Mouse (Mus musculus): ENCODE results near the gene Wipf1. TPM values are rescaled to one million over a fixed set of nuclear protein-coding genes. Genes with fewer than 3 reads are reported as not detected.

The Wipf1 gene
- polyA plus RNA-seq, 1 experiment: 7.8 TPM

DNA sequence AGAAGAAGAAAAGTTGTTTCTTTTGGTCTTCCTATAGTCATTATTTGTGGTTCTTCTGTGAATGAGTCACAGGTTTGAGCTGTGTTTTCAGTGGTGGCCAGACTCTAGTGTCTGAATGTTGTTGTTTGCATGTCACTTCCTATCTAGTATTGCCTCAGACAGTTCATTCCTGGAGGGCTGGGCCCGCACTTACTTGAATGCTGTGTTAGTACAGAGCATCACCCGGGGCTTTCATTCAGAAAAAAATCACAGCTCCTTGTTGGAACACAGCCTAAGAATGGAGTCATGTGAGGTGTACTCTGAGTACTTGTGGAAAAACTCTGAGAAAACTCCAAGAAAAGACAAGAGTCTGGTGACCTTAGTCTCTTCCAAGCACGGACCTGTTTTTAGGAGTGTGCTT is 23.4 kb upstream of the Wipf1 start:
- H3K4me3 ChIP-seq (ENCODE audit: low read depth, low read length): no peak overlapping the region
- H3K9ac ChIP-seq (ENCODE audit: low read depth, poor library complexity, severe bottlenecking): no peak overlapping the region
- TF ChIP-seq CTCF (IDR thresholded peaks at IDR 0.05; ENCODE audit: low read depth, low read length) (no peak), POLR2A (IDR thresholded peaks at IDR 0.05; ENCODE audit: insufficient read depth, low read length) (no peak), EP300 (IDR thresholded peaks at IDR 0.05; ENCODE audit: insufficient read depth, low read depth, low read length) (no peak)
- H3K27me3 ChIP-seq (ENCODE audit: control insufficient read depth, insufficient read depth, low read length, poor library complexity, severe bottlenecking): no peaks in the 10 kb centered on the region
- H3K4me1 ChIP-seq (ENCODE audit: control insufficient read depth, insufficient read depth, low read length): no peaks in the 10 kb centered on the region
- H3K27ac ChIP-seq (ENCODE audit: insufficient read depth, low read length): no peak overlapping the region
- no peaks in the 10 kb centered on the region for H3K9me3 ChIP-seq (replicated peaks; ENCODE audit: control insufficient read depth, insufficient read depth, low read length, poor library complexity, severe bottlenecking)
- H3K36me3 ChIP-seq (ENCODE audit: control insufficient read depth, insufficient read depth, low read length, poor library complexity, severe bottlenecking): no peaks in the 10 kb centered on the region

DNA sequence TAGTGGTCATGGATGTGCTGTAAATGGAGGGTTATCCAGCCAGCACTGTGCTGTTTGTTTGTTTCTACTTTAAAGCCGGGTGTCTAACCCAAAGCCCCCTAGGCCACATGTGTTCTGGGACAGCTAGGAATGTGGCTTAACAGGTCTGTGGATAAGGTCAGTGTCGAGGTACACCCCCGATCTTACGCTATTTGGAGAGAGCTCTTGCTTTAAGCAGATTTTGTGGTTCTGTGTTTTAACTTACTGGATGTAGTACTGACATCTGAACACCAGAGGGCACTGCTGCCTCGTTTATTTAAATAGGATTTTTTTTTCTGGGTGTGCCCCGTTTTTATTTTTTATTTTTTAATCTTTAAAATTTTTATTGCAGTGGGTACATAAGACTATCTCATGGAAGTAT is 21.2 kb upstream of the Wipf1 start:
- H3K4me1 ChIP-seq (ENCODE audit: control insufficient read depth, insufficient read depth, low read length): no peaks in the 10 kb centered on the region
- no peaks in the 10 kb centered on the region for H3K36me3 ChIP-seq (ENCODE audit: control insufficient read depth, insufficient read depth, low read length, poor library complexity, severe bottlenecking)
- TF ChIP-seq EP300 (IDR thresholded peaks at IDR 0.05; ENCODE audit: insufficient read depth, low read depth, low read length) (no peak), CTCF (IDR thresholded peaks at IDR 0.05; ENCODE audit: low read depth, low read length) (no peak), POLR2A (IDR thresholded peaks at IDR 0.05; ENCODE audit: insufficient read depth, low read length) (no peak)
- H3K4me3 ChIP-seq (ENCODE audit: low read depth, low read length): no peak overlapping the region
- no peak overlapping the region for H3K9ac ChIP-seq (ENCODE audit: low read depth, poor library complexity, severe bottlenecking)
- no peak overlapping the region for H3K27ac ChIP-seq (ENCODE audit: insufficient read depth, low read length)
- H3K9me3 ChIP-seq (replicated peaks; ENCODE audit: control insufficient read depth, insufficient read depth, low read length, poor library complexity, severe bottlenecking): no peaks in the 10 kb centered on the region
- no peaks in the 10 kb centered on the region for H3K27me3 ChIP-seq (ENCODE audit: control insufficient read depth, insufficient read depth, low read length, poor library complexity, severe bottlenecking)

DNA sequence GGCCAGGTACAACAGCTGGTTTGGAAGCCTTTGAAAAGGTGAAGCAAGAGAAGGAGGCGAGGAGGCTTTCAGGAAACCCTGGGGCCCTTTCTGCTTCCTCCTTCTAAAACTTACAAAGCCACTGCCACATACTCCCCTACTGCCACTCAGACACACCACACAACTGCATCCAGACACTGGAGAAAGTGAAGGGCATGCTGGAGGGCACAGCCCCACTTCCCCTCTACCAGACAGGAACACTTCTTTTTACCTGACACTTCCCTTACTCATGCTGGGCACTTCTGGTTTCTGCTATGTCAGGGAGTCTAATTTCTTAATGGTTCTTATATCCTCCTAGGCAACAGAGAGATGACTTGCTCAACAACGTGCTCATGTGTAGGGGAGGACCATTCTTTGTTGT is 19.0 kb upstream of the Wipf1 start:
- Histone ChIP-seq H3K27me3 (ENCODE audit: control insufficient read depth, insufficient read depth, low read length, poor library complexity, severe bottlenecking) (no peaks in the 10 kb centered on the region), H3K27ac (ENCODE audit: insufficient read depth, low read length) (no peak overlapping the region), H3K9ac (ENCODE audit: low read depth, poor library complexity, severe bottlenecking) (no peak overlapping the region), H3K4me3 (ENCODE audit: low read depth, low read length) (no peak overlapping the region), H3K4me1 (ENCODE audit: control insufficient read depth, insufficient read depth, low read length) (no peaks in the 10 kb centered on the region), H3K36me3 (ENCODE audit: control insufficient read depth, insufficient read depth, low read length, poor library complexity, severe bottlenecking) (no peaks in the 10 kb centered on the region), H3K9me3 (replicated peaks; ENCODE audit: control insufficient read depth, insufficient read depth, low read length, poor library complexity, severe bottlenecking) (no peaks in the 10 kb centered on the region)
- TF ChIP-seq CTCF (IDR thresholded peaks at IDR 0.05; ENCODE audit: low read depth, low read length) (no peak), EP300 (IDR thresholded peaks at IDR 0.05; ENCODE audit: insufficient read depth, low read depth, low read length) (no peak), POLR2A (IDR thresholded peaks at IDR 0.05; ENCODE audit: insufficient read depth, low read length) (no peak)

DNA sequence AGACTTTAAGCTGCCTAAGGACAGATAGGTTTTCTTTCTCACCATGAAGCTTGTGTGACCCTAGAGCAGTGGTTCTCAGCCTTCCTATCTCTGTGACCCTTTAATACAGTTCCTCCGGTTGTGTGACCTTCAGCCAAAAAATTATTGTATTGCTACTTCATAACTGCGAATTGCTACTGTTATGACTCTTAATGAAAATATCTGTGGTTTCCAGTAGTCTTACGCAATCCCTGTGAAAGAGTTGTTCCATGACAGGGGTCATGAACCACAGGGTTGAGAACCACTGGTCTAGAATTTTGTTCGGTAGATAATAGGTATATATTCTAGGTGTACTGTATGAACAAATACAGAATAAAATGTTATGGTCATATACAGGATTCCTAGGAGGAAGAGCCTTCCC is 17.7 kb upstream of the Wipf1 start:
- Histone ChIP-seq H3K27ac (ENCODE audit: insufficient read depth, low read length) (no peak overlapping the region), H3K27me3 (ENCODE audit: control insufficient read depth, insufficient read depth, low read length, poor library complexity, severe bottlenecking) (no peaks in the 10 kb centered on the region), H3K36me3 (ENCODE audit: control insufficient read depth, insufficient read depth, low read length, poor library complexity, severe bottlenecking) (no peaks in the 10 kb centered on the region), H3K9ac (ENCODE audit: low read depth, poor library complexity, severe bottlenecking) (no peak overlapping the region), H3K4me3 (ENCODE audit: low read depth, low read length) (no peak overlapping the region), H3K4me1 (ENCODE audit: control insufficient read depth, insufficient read depth, low read length) (no peaks in the 10 kb centered on the region), H3K9me3 (replicated peaks; ENCODE audit: control insufficient read depth, insufficient read depth, low read length, poor library complexity, severe bottlenecking) (no peaks in the 10 kb centered on the region)
- TF ChIP-seq POLR2A (IDR thresholded peaks at IDR 0.05; ENCODE audit: insufficient read depth, low read length) (no peak), CTCF (IDR thresholded peaks at IDR 0.05; ENCODE audit: low read depth, low read length) (no peak), EP300 (IDR thresholded peaks at IDR 0.05; ENCODE audit: insufficient read depth, low read depth, low read length) (no peak)

DNA sequence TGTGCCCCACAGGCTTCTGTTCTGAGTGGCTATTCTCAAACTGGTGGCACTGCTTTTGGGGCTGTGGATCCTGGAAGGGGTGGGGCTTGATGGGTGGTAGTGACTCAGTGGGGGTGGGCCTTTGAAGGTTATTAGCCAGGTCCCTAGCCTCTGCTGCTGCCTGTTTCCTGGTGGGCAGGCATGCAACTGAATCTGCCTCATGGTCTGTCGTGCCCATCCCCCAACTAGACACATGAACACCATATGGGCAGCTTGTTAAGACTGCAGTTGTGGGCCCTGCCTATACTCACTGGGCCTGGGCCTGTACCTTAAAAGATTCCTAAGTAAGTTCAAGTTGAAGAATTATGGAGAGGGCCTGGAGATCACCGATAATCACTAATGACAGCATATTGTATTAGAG is 16.0 kb upstream of the Wipf1 start:
- no peaks in the 10 kb centered on the region for H3K4me1 ChIP-seq (ENCODE audit: control insufficient read depth, insufficient read depth, low read length)
- TF ChIP-seq POLR2A (IDR thresholded peaks at IDR 0.05; ENCODE audit: insufficient read depth, low read length): no peak
- TF ChIP-seq CTCF (IDR thresholded peaks at IDR 0.05; ENCODE audit: low read depth, low read length): no peak
- no peak for TF ChIP-seq EP300 (IDR thresholded peaks at IDR 0.05; ENCODE audit: insufficient read depth, low read depth, low read length)
- H3K4me3 ChIP-seq (ENCODE audit: low read depth, low read length): no peak overlapping the region
- no peaks in the 10 kb centered on the region for H3K9me3 ChIP-seq (replicated peaks; ENCODE audit: control insufficient read depth, insufficient read depth, low read length, poor library complexity, severe bottlenecking)
- H3K36me3 ChIP-seq (ENCODE audit: control insufficient read depth, insufficient read depth, low read length, poor library complexity, severe bottlenecking): no peaks in the 10 kb centered on the region
- no peak overlapping the region for H3K27ac ChIP-seq (ENCODE audit: insufficient read depth, low read length)
- H3K27me3 ChIP-seq (ENCODE audit: control insufficient read depth, insufficient read depth, low read length, poor library complexity, severe bottlenecking): no peaks in the 10 kb centered on the region
- H3K9ac ChIP-seq (ENCODE audit: low read depth, poor library complexity, severe bottlenecking): no peak overlapping the region

DNA sequence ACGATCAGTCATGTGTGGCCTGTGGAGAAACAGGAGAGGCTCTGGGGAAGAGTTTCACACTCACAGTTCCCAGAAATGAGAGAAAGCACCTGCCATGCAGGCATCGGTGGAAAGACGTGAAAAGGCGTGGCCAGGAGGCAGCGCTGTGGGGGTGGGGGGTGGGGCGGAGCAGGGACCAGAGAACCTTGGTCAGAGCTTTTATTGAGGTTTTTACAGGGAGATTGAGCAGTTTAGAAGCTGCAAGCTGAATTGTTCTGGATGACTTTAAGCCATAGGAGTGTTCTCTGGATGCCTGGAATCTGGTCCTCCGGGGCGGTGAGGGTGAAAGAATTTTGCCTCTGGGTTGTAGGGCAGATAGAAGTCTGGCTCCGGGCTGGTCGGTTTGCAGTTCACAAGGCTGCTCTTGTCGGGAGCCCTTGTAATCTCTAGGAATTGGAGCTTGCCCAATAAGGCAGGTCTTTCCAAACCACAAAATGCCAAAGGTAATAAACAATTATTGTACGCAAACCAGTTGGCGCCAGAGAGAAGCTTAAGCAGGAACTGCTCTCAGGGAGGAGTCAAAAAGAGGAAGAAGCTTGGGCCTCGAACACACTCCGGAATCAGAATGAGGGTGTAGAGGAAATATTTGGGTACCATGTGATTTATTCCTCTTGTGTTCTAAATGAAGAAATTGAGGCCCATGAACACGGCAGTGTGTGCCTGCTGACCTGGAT is 11.1 kb upstream of the Wipf1 start:
- Histone ChIP-seq H3K9ac (ENCODE audit: low read depth, poor library complexity, severe bottlenecking) (no peak overlapping the region), H3K4me1 (ENCODE audit: control insufficient read depth, insufficient read depth, low read length) (no peaks in the 10 kb centered on the region), H3K4me3 (ENCODE audit: low read depth, low read length) (no peak overlapping the region), H3K27ac (ENCODE audit: insufficient read depth, low read length) (no peak overlapping the region), H3K9me3 (replicated peaks; ENCODE audit: control insufficient read depth, insufficient read depth, low read length, poor library complexity, severe bottlenecking) (no peaks in the 10 kb centered on the region), H3K27me3 (ENCODE audit: control insufficient read depth, insufficient read depth, low read length, poor library complexity, severe bottlenecking) (no peaks in the 10 kb centered on the region), H3K36me3 (ENCODE audit: control insufficient read depth, insufficient read depth, low read length, poor library complexity, severe bottlenecking) (no peaks in the 10 kb centered on the region)
- no peak for TF ChIP-seq POLR2A (IDR thresholded peaks at IDR 0.05; ENCODE audit: insufficient read depth, low read length)
- no peak for TF ChIP-seq EP300 (IDR thresholded peaks at IDR 0.05; ENCODE audit: insufficient read depth, low read depth, low read length)
- TF ChIP-seq CTCF (IDR thresholded peaks at IDR 0.05; ENCODE audit: low read depth, low read length): no peak
